Comparison of ENCODE assay signal across 8 mouse cellular contexts in the genomic region with DNA sequence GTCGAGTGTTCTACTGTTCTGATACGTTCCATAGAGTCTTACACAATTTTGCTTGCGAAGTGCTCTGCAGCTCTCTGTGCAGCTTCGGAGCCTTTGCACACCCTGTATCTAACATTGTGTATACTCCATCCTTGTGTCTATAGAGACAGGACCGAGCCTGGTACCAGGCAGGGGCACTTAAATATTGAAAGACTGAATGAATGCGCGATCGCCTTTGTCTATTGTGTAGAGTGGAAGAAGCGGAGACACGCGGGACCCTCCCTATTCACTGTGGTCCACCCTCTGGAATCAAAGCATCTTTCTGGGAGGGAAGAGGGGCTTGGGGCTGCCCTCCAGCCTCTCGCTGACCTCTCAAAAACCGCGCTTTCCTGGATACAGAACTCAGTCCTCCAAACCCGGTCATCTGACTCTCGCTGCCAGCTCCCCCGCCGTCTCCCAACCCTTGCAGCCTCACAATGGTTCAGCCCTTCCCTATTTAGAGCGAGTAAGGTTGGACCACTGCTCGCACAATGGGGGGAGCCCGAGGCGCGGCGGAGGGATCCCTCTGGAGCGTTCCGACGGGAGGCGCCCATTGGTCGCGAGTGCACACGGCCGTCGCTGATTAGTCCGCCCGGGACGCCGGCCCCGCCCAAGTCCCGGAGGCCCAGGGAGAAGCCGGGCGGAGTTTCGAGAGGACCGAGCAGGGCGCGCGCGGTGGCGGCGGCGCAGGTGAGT. TPM values are rescaled to one million over a fixed set of nuclear protein-coding genes. Genes with fewer than 3 reads are reported as not detected.
DNase-seq lines count a peak whose midpoint lies in the region; ATAC-seq and TF ChIP-seq lines count a peak whose summit lies in the region.

A gene (plus strand): TSS at position 648 of the 714 bp plus-strand sequence.

- no peak for TF ChIP-seq CTCF in C2C12 (IDR thresholded peaks at IDR 0.05; ENCODE audit: control insufficient read depth, insufficient read depth, insufficient read length)
- TF ChIP-seq CTCF in brain, embryonic 14.5 days (IDR thresholded peaks at IDR 0.05; ENCODE audit: borderline replicate concordance, extremely low read depth, insufficient read depth, insufficient read length) = no peak
- TF ChIP-seq CTCF in liver, adult 2 months (IDR thresholded peaks at IDR 0.05; ENCODE audit: low read depth, low read length) = no peak

- no peaks in the 10 kb centered on the region for H3K79me3 ChIP-seq in C2C12 (ENCODE audit: low read depth)

- 5% methylated on average over 47 of the region's 50 CpGs for WGBS in heart, embryonic 11.5 days (ENCODE audit: insufficient replicate concordance)
- 5% methylated on average over 43 of the region's 50 CpGs for WGBS in kidney, embryonic 16.5 days
- 3% methylated on average over 50 of the region's 50 CpGs for WGBS in liver, adult 2 months

- H3K4me3 ChIP-seq in C2C12 (ENCODE audit: insufficient read depth, poor library complexity, severe bottlenecking) (peak within 1 kb of the TSS; percentile 87), myocyte (peak within 1 kb of the TSS; percentile 83)
- peak within 1 kb of the TSS; percentile 78 for H3K4me3 ChIP-seq in erythroblast, embryonic 14.5 days (replicated peaks)
- H3K4me3 ChIP-seq in heart, embryonic 11.5 days (ENCODE audit: low read depth, low read length) = peak within 1 kb of the TSS; percentile 84
- peak within 1 kb of the TSS; percentile 91 for H3K4me3 ChIP-seq in kidney, embryonic 16.5 days (ENCODE audit: low read length)
- H3K4me3 ChIP-seq in liver, adult 2 months (ENCODE audit: insufficient read depth, low read depth, low read length) = peak within 1 kb of the TSS; percentile 77

- H3K4me2 ChIP-seq in heart, embryonic 11.5 days = peak within 1 kb of the TSS; percentile 97
- H3K4me2 ChIP-seq in kidney, embryonic 16.5 days (replicated peaks; ENCODE audit: low read depth, low read length) = peak within 1 kb of the TSS; percentile 87
- H3K4me2 ChIP-seq in myocyte (ENCODE audit: low read depth) = peak within 1 kb of the TSS; percentile 93

- H3K36me3 ChIP-seq in C2C12 (ENCODE audit: control insufficient read depth, insufficient read depth) (peaks cover 4% of the 10 kb centered on the region), myocyte (ENCODE audit: control insufficient read depth, insufficient read depth) (no peaks in the 10 kb centered on the region)
- H3K36me3 ChIP-seq in erythroblast, embryonic 14.5 days (ENCODE audit: control insufficient read depth) = peaks cover 21% of the 10 kb centered on the region
- H3K36me3 ChIP-seq in heart, embryonic 11.5 days (ENCODE audit: control insufficient read depth, insufficient read depth, low read length) = no peaks in the 10 kb centered on the region
- H3K36me3 ChIP-seq in kidney, embryonic 16.5 days (ENCODE audit: insufficient read depth, low read length) = no peaks in the 10 kb centered on the region; the same call in 1 of the 2 replicates
- no peaks in the 10 kb centered on the region for H3K36me3 ChIP-seq in liver, adult 2 months (ENCODE audit: control insufficient read depth, insufficient read depth, low read length)
- H3K36me3 ChIP-seq in splenic B cell, adult 2 months (ENCODE audit: control insufficient read depth, insufficient read depth, low read length, poor library complexity, severe bottlenecking) = no peaks in the 10 kb centered on the region

- H3K27me3 ChIP-seq in C2C12 (ENCODE audit: control insufficient read depth, insufficient read depth, insufficient read length) = no peaks in the 10 kb centered on the region
- H3K27me3 ChIP-seq in erythroblast, embryonic 14.5 days (ENCODE audit: control insufficient read depth) = peaks cover 4% of the 10 kb centered on the region; the same call in 1 of the 2 replicates
- H3K27me3 ChIP-seq in heart, embryonic 11.5 days (ENCODE audit: control insufficient read depth, insufficient read depth, low read length) = no peaks in the 10 kb centered on the region
- H3K27me3 ChIP-seq in kidney, embryonic 16.5 days (ENCODE audit: insufficient read depth, low read length) = no peaks in the 10 kb centered on the region
- H3K27me3 ChIP-seq in liver, adult 2 months (ENCODE audit: control insufficient read depth, insufficient read depth, low read length) = no peaks in the 10 kb centered on the region
- no peaks in the 10 kb centered on the region for H3K27me3 ChIP-seq in myocyte (ENCODE audit: control insufficient read depth, insufficient read depth, insufficient read length)
- H3K27me3 ChIP-seq in splenic B cell, adult 2 months (ENCODE audit: control insufficient read depth, insufficient read depth, low read length, poor library complexity, severe bottlenecking) = no peaks in the 10 kb centered on the region

- peak within 1 kb of the TSS; percentile 80 for H3K9ac ChIP-seq in heart, embryonic 11.5 days (ENCODE audit: low read depth, low read length)
- H3K9ac ChIP-seq in kidney, embryonic 16.5 days (replicated peaks; ENCODE audit: low read length) = peak within 1 kb of the TSS; percentile 96
- peak within 1 kb of the TSS; percentile 84 for H3K9ac ChIP-seq in liver, adult 2 months (ENCODE audit: low read depth, low read length)

- peaks cover 41% of the 10 kb centered on the region for H3K4me1 ChIP-seq in erythroblast, embryonic 14.5 days (ENCODE audit: control insufficient read depth)
- H3K4me1 ChIP-seq in heart, embryonic 11.5 days (ENCODE audit: control insufficient read depth, insufficient read depth, low read length) = peaks cover 12% of the 10 kb centered on the region
- H3K4me1 ChIP-seq in kidney, embryonic 16.5 days (ENCODE audit: insufficient read depth, low read length) = peaks cover 24% of the 10 kb centered on the region
- H3K4me1 ChIP-seq in liver, adult 2 months (ENCODE audit: control insufficient read depth, insufficient read depth, low read length) = peaks cover 5% of the 10 kb centered on the region

- peak within 1 kb of the TSS; percentile 73 for H3K27ac ChIP-seq in heart, embryonic 11.5 days (ENCODE audit: low read depth, low read length)
- peak within 1 kb of the TSS; percentile 92 for H3K27ac ChIP-seq in kidney, embryonic 16.5 days (ENCODE audit: low read length)
- 0 out of 2 replicates have a peak within 1 kb of the TSS, but pooled peaks have one; percentile 13 for H3K27ac ChIP-seq in liver, adult 2 months (replicated peaks; ENCODE audit: insufficient read depth, low read depth, low read length)

- peaks cover 21% of the 10 kb centered on the region for H3K9me3 ChIP-seq in erythroblast, embryonic 14.5 days (ENCODE audit: control insufficient read depth, low read length)
- H3K9me3 ChIP-seq in heart, embryonic 11.5 days (replicated peaks; ENCODE audit: control insufficient read depth, low read length) = no peaks in the 10 kb centered on the region
- no peaks in the 10 kb centered on the region for H3K9me3 ChIP-seq in kidney, embryonic 16.5 days (ENCODE audit: low read length)

- TF ChIP-seq POLR2A in brain, embryonic 14.5 days (IDR thresholded peaks at IDR 0.05; ENCODE audit: borderline replicate concordance, extremely low read depth, insufficient read depth, insufficient read length, poor library complexity, severe bottlenecking) = peak; percentile 90
- no peak for TF ChIP-seq POLR2A in liver, adult 2 months (IDR thresholded peaks at IDR 0.05; ENCODE audit: extremely low read depth, insufficient read depth, low read length)
- TF ChIP-seq POLR2A in myocyte (IDR thresholded peaks at IDR 0.05; ENCODE audit: insufficient read length, low read depth) = peak; percentile 80

- ATAC-seq in heart, embryonic 11.5 days (replicated peaks; ENCODE audit: insufficient number of reproducible peaks, low FRiP score, low TSS enrichment) = peak; percentile 91
- ATAC-seq in kidney, embryonic 16.5 days (ENCODE audit: low FRiP score, low TSS enrichment) = peak; percentile 96

- H3ac ChIP-seq in C2C12 (ENCODE audit: control insufficient read depth, insufficient read length, low read depth) = peak within 1 kb of the TSS; percentile 95
- H3ac ChIP-seq in myocyte (ENCODE audit: control insufficient read depth, insufficient read length) = peak within 1 kb of the TSS; percentile 25

- DNase-seq in brain, embryonic 14.5 days (ENCODE audit: low read depth) = peak; percentile 100
- DNase-seq in liver, adult 2 months (ENCODE audit: extremely low read depth, low read depth, low spot score) = peak; percentile 91
- DNase-seq in splenic B cell, adult 2 months (ENCODE audit: low read depth, low spot score) = peak; percentile 97

- H3K79me2 ChIP-seq in C2C12 (ENCODE audit: control insufficient read depth, insufficient read depth) (peaks cover 23% of the 10 kb centered on the region), myocyte (ENCODE audit: control insufficient read depth, insufficient read depth) (peaks cover 14% of the 10 kb centered on the region)
- H3K79me2 ChIP-seq in liver, adult 2 months (ENCODE audit: control insufficient read depth, insufficient read depth, low read length) = no peaks in the 10 kb centered on the region

TF ChIP-seq in C2C12, 6 proteins besides CTCF, POLR2A, EP300 and RAD21:
- TF ChIP-seq USF1 (IDR thresholded peaks at IDR 0.05; ENCODE audit: low read depth) (peak; percentile 16), FOSL1 (IDR thresholded peaks at IDR 0.05; ENCODE audit: insufficient read depth, low read length, poor library complexity, severe bottlenecking) (no peak)

TF ChIP-seq in myocyte, 11 proteins besides CTCF, POLR2A, EP300 and RAD21:
- TF ChIP-seq SRF (IDR thresholded peaks at IDR 0.05; ENCODE audit: control insufficient read depth, insufficient read length, low read depth) (no peak), REST (IDR thresholded peaks at IDR 0.05; ENCODE audit: insufficient read depth, insufficient read length) (no peak), TCF3 (IDR thresholded peaks at IDR 0.05; ENCODE audit: insufficient read length, low read depth) (no peak), MYOD1 (IDR thresholded peaks at IDR 0.05; ENCODE audit: control insufficient read depth in 1 of 3, insufficient read length in 2 of 3, low read depth in 2 of 3) (peak in 1 of 3 experiments; percentile 35), E2F4 (IDR thresholded peaks at IDR 0.05; ENCODE audit: insufficient read depth) (peak; percentile 3), POLR2AphosphoS2 (IDR thresholded peaks at IDR 0.05; ENCODE audit: insufficient read length, low read depth) (peak; percentile 86), TCF12 (IDR thresholded peaks at IDR 0.05; ENCODE audit: insufficient read depth, poor library complexity, severe bottlenecking) (no peak), MYOG (IDR thresholded peaks at IDR 0.05; ENCODE audit: control insufficient read depth in 1 of 3, insufficient read depth in 1 of 3, insufficient read length in 2 of 3, low read depth in 2 of 3) (peak in 1 of 3 experiments; percentile 3), USF1 (IDR thresholded peaks at IDR 0.05; ENCODE audit: low read depth) (peak; percentile 53)

RNA-seq across cellular contexts. Expression of the gene that starts here (rescaled TPM):
- polyA plus RNA-seq in C2C12 (2012; fragmentation: generic; extraction: Trizol) (81.8 TPM), myocyte (2012; fragmentation: generic; extraction: Trizol) (85.5 TPM)
- polyA plus RNA-seq in brain, embryonic 14.5 days (2012; rRNA removed) = 91.4 and 105 TPM in 2 replicates
- polyA plus RNA-seq in erythroblast, embryonic 14.5 days (2012) = 7.9 and 10.0 TPM in 2 replicates
- polyA plus RNA-seq in heart, embryonic 11.5 days (2014; fragmentation: Nextera tagmentation; extraction: Ambion mirVana) = 171 and 180 TPM in 2 replicates
- 227 and 237 TPM in 2 replicates for polyA plus RNA-seq in kidney, embryonic 16.5 days (2015; fragmentation: Nextera tagmentation; extraction: Ambion mirVana)
- 12.6 and 14.6 TPM in 2 replicates for total RNA-seq in liver, adult 2 months (2014; rRNA removed)
- 14.5 and 15.7 TPM in 2 replicates for polyA plus RNA-seq in liver, adult 2 months (2012; rRNA removed)

Comparison
In these comparisons a context has a peak if more than half of its experiments do, and no peak if none do; other contexts are left out.
1. Peak in every context shown above with its lines: DNase-seq, ATAC-seq, H3K4me3 ChIP-seq and H3K27ac ChIP-seq.
2. H3K27ac ChIP-seq: peak in every context shown above with its lines; median percentile 92 in kidney, embryonic 16.5 days; 73 in heart, embryonic 11.5 days; 13 in liver, adult 2 months.